Mouse (Mus musculus) G1E-ER4 (cell line): ENCODE measurements around the gene Atad5. TPM values are rescaled to one million over a fixed set of nuclear protein-coding genes. Genes with fewer than 3 reads are reported as not detected.

Experiments
- GATA1 ChIP-seq: IDR thresholded peaks from one replicate; pipeline ENCODE4 v1.8.0; 2012; ENCODE audit warnings: low read length, inconsistent platforms
- polyA plus RNA-seq: library from polyadenylated mRNA; stranded (reverse); fragments of >175 nt; gene quantifications from 2 replicates; pipeline ENCODE4 v1.2.3, GENCODE M21; 2012

Atad5 gene
- polyA plus RNA-seq, 1 experiment = 5.1 TPM

DNA sequence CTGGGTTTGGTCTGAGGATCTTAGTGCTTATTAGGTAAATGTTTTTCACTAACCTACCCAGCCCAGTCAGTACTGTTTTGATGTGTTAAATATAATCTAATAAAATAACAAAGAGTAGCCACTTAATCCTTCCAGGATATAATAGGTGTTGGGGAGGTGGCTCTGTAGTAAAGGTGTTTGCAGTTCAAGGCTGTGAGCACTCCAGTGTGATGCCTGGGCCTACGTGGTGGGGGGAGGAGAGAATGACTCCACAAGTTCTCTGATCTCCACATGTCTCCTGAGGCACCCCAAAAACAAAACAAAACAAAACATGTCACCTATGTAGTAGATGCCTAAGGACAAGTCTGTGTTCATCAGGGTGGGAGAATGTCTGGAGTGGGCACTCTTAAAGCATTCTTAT is 42.9 kb downstream of the Atad5 start:
- no peak for TF ChIP-seq GATA1

DNA sequence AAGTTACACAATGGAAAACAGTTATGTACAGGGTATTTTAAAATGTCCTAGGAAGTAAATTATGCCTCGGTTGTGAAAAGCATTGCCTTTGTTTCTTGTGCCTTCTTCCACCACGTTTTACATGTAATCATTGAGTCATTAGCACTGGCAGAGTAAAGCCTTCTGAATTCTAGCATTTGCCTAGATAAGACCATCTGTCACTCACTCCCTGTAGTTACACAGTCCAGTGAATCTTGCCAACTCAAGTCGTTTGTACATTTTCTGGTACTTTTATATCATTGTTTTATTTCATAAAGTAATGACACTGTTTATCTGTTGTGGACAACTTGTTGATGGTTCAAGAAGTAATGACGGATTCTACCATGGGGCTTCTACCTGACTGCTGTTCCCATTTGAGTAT is 45.5 kb downstream of the Atad5 start:
- TF ChIP-seq GATA1 = no peak

DNA sequence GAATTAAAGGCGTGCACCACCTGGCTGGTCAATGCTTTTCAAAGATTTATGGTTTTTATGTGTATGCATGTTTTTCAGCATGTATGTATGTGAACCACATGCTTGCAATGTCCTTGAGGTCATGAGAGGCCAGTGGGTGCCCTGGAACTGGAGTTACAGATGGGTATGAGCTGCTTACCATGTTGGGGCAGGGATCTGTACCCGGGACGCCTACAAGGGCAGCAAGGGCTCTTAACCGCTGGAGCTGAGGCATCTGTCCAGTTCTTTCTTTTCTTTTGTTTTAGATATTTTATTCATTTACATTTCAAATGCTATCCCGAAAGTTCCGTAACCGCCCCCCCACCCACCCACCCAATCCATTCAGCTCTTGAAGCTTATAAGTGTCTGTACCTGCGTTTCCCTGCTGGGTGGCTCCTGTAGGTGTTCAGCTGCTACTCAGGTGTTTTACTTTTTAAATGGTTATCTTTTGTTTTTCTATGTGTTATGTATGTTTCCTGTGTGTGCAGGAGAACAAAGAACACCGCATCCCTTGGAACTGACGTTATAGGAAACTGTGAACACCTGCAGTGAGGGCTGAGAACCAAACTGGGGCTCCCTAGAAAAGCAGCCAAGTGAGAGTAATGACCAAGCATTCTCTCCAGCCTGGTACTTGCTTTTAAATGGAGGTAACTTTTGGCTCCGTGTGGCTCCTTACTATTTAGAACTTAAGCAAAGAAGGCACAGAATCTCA is 46.9 kb downstream of the Atad5 start:
- TF ChIP-seq GATA1 = no peak

DNA sequence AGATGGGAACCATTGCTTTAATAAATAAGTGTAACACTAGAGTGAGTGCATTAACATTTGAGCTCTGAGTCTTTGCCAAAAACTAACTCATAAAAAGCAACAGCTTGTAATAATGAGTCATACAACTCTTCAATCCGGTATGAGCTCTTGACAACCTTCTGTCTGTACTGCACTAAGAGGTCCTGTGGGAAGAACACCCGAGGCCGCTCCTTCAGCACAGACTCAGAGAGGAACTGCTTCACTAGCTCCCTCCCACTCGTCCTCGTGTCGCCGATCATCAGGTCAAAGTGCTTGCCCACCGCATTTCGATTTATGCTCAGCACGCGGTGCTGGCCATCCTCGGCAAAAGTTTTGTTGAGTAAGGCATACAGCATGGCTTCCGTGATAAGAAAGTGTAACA is 47.6 kb downstream of the Atad5 start:
- no peak for TF ChIP-seq GATA1

DNA sequence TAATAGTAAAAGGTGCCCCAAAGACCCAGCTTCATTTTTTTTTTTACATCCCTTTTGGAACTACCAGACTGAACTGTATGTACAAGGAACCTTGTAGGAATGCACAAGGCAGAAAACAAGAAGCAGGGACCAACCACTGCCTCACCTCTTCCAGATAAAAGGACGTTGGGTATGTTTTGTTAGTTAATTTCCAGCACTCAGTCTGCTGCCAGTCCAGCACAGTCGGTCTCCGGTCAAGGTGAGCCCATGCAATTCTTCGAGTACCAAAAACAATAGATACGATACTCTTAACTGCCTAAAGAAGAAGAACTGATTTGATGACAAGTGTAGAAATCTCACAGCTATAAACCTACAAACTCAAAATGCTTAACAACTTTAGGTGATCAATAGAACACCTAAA is 48.6 kb downstream of the Atad5 start:
- no peak for TF ChIP-seq GATA1

DNA sequence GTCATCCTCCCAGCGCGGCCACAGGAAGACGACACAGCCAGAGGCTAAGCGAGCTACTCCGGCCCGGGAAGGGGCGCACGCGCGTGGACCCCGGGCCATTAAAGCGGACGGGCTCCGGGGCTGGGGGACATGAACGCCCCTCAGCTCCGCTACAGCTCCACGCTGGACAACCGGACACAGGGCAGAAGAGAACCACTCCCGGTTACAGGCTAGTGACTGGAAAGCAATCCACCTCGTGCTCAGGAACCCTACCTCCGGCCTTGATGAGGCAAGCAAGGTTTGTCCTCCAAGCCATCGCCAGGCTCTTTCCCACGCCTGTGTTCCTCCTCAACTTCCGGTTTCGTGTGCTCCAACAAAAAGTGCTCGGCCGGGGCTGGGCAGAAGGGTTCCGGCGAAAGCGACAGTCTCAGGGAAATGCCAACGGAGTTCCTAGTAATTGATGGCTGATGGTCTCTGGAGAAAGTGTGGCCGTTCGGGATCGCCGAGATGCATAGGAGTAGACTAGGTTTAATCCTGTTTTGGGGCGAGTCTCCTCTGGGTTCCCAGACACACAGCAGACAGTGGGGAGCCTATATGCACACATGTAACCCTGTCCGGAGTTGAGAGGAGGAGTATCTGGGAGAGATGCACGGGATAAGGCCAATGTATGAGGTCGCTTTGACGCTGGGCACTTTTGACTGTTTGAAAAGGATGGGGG is 52.8 kb downstream of the Atad5 start, which contains the start of gene Tefm:
Gene Tefm (minus strand): TSS at position 351 of the 697 bp plus-strand sequence.
- TF ChIP-seq GATA1 = no peak

DNA sequence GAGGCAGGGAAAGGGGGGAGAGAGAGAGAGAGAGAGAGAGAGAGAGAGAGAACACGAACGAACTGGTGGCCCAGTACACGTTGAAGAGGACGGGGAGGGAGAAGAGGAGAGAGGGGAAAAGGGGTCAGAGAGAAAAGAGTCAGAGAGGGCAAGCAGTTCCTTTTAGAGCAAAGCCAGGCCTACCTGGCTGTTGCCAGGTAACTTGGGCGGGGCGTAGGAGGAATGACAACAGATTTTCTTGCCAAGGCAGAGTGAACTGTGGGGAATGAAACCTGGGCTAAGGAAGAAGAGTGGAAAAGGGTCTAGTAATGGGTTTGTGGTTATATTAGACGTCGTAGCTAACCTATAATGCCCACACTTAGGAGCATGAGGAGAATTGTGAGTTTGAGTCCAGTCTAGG is 53.7 kb downstream of the Atad5 start:
- TF ChIP-seq GATA1 = no peak

DNA sequence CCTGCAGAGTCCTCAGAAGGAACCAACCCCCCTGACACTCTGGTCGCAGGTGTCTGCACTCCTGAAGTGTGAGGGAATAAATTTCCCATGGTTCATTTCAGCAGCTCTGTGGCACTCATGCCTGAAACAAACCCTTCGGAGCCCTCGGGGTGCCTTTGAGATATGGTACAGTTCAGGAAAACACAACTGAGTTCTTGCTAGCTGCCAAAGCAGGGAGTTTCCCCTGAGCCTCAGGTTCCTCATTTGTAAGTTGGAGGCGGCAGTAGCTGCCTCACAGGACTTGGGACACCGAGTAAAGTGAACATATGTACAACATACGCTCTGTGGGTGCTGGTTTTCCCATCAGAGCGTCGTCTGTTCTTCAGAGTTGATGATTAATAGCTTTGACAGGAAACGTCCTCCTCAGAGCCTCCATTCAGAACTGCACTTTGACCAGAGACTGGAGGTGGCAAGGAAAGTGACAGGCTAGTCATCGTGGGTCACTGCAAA is 56.6 kb downstream of the Atad5 start:
- TF ChIP-seq GATA1 = no peak

DNA sequence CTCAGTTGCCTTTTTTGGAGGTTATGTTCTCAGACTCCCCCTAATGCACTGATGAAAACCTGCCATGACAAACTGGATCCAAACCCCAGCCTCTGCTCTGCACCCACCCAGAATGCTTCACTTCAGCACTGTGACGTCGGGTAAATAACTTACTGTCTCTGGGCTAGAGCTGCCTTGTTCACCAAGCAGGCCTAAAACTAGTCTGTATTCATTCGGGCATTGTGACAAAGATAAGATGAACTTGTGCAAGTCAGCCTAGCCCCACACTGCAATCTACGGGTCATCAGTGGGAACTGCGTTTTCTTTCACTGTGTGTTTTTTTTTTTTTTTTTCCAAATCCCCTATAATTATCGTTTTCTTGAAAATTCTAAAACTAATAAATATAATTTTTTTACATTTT is 58.5 kb downstream of the Atad5 start:
- no peak for TF ChIP-seq GATA1

DNA sequence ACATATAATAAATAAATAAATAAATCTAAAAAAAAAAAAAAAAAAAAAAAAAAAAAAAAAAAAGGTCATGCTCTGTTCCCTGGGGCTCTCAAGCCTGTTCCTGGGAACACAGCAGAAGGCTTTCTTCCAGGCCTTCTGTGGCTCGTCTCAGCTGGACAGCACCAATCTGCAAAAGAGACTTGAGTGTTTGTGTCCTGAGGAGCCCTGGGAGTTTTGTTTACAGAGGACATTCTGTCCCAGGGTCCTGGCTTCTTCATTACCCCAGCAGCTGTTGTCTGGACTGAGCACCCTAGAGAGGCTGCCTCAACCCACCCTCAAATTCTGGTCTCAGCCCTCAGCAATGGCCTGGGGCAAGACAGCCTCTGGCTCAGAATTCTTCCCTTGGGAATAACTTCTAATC is 59.1 kb downstream of the Atad5 start:
- TF ChIP-seq GATA1 = no peak

DNA sequence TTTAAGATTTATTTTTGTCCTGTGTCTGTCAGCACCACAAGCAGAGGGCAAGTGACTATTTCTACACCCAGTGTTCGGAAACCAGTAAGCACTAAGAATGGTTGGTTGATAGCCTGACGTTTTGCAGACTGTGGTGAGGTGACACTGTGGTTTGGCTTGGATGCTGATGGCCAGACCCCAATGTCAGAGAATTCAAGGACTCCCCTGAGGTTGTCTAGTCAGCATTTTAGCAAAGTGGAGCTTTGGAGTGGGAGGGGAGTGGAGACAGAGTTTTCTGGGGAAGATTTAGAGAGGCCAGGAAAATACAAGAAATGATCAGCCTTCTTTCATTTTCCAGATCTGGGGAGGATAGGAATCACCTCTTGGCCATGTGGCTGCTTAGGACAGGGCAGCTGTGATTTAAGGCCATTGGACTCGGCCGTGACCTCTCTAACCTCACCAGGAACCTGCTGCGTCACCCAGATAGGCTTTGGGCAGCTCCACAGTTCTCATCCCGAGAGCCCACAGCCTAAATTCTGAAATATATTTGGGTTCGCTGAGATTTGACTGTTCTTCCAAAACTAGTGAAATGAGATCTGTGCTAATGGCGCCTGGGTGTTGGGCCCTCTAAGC is 60.3 kb downstream of the Atad5 start:
- no peak for TF ChIP-seq GATA1

DNA sequence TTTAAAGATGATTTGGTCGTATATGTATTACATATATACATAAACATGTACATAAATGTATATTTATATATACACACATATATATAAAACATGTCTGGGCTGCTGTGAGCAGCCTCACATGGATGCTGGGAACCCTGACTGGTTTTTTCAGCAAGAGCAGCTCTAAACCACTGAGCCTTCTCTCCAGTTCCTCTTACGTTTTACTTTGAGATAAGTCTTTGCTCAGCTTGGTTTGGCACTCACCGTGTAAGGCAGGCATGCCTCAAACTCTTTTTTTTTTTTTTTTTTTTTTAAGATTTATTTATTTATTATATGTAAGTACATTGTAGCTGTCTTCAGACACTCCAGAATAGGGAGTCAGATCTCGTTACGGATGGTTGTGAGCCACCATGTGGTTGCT is 61.4 kb downstream of the Atad5 start:
- no peak for TF ChIP-seq GATA1

DNA sequence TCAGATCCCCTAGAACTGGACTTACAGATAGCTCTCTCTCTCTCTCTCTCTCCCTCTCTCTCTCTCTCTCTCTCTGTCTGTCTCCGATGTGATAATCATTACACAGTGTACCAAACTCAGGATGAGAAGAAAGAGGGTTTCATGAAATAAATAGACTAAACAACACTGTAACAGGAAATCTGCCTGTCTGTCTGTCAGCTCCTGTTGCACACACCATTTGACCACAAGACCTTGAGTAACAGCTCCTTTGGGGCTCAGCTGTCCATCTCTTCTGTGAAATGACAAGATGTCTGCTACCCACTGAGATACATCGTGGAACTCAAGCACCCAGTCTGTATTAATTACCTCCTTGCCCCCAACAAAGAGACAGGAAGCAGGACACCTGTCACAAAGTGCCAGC is 62.3 kb downstream of the Atad5 start:
- no peak for TF ChIP-seq GATA1

DNA sequence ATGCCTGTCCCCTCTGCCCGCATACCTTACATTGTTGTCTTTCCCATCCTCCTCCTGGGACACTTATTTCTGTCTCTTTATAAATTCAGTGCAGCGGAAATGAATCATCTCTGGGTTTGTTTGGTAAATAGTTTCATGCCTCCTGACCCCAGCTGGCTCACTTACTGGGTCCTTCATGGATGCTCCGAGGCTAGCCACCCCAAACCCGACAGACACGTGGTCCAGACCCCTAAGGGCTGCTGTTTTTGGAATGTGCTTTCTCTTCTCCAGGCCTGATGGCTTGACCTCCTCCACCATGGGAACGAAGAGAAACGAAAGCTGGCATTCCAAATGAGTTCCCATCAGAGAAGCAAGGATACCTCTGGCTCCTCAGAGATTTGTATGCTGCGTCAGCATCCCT is 63.2 kb downstream of the Atad5 start:
- no peak for TF ChIP-seq GATA1

DNA sequence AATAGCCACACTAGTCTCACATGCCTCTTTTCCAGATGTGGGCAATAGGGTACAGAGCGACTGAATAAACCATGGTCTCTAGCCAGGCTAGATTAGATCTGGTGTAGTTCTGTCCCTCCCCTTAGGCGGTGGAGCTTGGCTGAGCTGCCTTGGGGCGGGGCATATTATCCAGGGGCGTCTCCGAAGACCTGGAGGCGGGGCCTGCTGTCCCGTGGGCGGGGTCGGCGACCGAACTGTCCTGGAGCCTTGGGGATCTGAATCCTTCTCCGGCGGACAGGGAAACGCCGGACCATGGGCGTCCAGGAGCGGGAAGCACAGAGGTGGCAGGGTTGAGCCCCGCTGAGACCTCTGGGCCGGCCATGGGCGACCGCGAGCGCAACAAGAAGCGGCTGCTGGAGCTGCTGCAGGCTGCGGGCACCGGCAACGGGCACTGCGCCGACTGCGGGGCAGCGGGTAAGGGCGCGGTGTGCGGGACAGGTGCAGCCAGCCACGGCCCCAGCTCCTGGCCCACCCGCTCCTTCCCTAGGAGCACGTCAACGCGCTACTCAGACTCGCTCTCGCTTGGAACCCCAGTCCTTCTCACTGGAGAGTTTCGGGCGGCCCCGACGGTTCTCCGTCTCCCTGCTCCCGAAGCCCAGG is 64.8 kb downstream of the Atad5 start, which contains the start of gene Adap2:
Gene Adap2 (plus strand): TSS at position 249 of the 639 bp plus-strand sequence.
- TF ChIP-seq GATA1 = no peak

DNA sequence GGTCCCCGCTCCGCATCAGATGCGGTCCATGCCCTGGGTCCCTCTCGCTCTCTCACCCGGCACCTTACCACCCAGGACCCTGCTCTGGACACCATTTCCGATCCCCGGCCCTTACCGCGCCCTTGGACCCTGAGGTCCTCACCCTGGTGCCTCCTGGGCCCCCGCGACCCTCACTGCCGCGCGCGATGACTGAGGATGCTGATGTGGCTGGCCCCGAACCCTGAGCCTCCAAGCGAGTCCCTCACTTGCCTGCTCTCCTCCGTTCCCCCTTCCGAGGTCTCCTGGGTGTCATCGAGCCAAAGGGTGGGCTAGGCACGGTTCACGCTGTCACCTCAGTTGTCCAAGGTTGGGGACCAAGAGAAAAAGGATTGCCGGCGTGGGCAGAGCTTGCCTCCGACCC is 65.3 kb downstream of the Atad5 start:
- TF ChIP-seq GATA1 = no peak
